Mouse (Mus musculus) C3H10T1/2 (cell line): ENCODE data around the gene Zfp968. TPM values are rescaled to one million over a fixed set of nuclear protein-coding genes. Genes with fewer than 3 reads are reported as not detected.

Source experiments
- polyA plus RNA-seq, 2 experiments: library from polyadenylated mRNA; unstranded; fragments of >200 nt; fragmentation: generic; extraction: Trizol; gene quantifications; one replicate each; pipeline ENCODE4 v1.2.1; 2012; ENCODE audit warnings: missing spikeins in 2 of 2

The Zfp968 gene
- under 1 TPM; 0.11 to 0.45 TPM for polyA plus RNA-seq

GRCm38 (mm10) chr2:175372136-175372535 lies at the start of gene Zfp968:
Zfp968 (plus strand) TSS chr2:175372436.

GRCm38 (mm10) chr2:175338097-175338496 lies 34.1 kb upstream of the Zfp968 start, which contains the start of gene Gm4631:
Gm4631 (minus strand) TSS chr2:175338197.

Other genes starting within 250 kb of the Zfp968 start
- 1 to 10 TPM in 1 of 2 experiments, under 1 TPM in 1; 0.16 to 1.2 TPM for gene Gm14399, start 230.4 kb upstream of the Zfp968 start, polyA plus RNA-seq
- under 1 TPM; 0.02 to 0.35 TPM for gene Gm14443, start 196.6 kb upstream of the Zfp968 start, polyA plus RNA-seq
- 1 to 10 TPM in 1 of 2 experiments, under 1 TPM in 1; 0.73 to 6.5 TPM for gene Gm14391, start 165.5 kb upstream of the Zfp968 start, polyA plus RNA-seq
- not detected for gene Gm14440, start 97.3 kb upstream of the Zfp968 start, polyA plus RNA-seq
- 1 to 10 TPM in 1 of 2 experiments, under 1 TPM in 1; 0.18 to 2.1 TPM for gene Gm4631, start 34.2 kb upstream of the Zfp968 start, polyA plus RNA-seq
- gene Gm4724, start 63.4 kb downstream of the Zfp968 start, polyA plus RNA-seq: 1 to 10 TPM in 1 of 2 experiments, under 1 TPM in 1; 0.14 to 7.7 TPM
- 1 to 10 TPM in 1 of 2 experiments, under 1 TPM in 1; 0.28 to 1.5 TPM for gene Zfp965, start 97.5 kb downstream of the Zfp968 start, polyA plus RNA-seq